Mouse (Mus musculus) left cerebral cortex, adult 2 months (tissue): ENCODE data around the gene Brd2. TPM values are rescaled to one million over a fixed set of nuclear protein-coding genes. Genes with fewer than 3 reads are reported as not detected.
"Not testable (repeated sequence)": the region's sequence is repeated elsewhere in the genome, so short reads cannot be mapped to it uniquely, and the experiment has no call there.

Experiments used
- DNase-seq, 2 experiments: peaks; one replicate each; pipeline ENCODE4 v3.0.0; 2021 to 2022; ENCODE audit warnings: low spot score in 2 of 2, mixed read lengths in 1 of 2; ENCODE audit errors: extremely low spot score in 1 of 2
- H3K27ac ChIP-seq: fragments of 200-600 bp; 2 replicates; pipeline ENCODE4 v1.8.1; 2022
- H3K4me3 ChIP-seq: fragments of 200-600 bp; 2 replicates; pipeline ENCODE4 v1.8.1; 2022
- CTCF ChIP-seq: fragments of 200-600 bp; IDR thresholded peaks from 2 replicates; pipeline ENCODE4 v1.8.1; 2022; ENCODE audit warnings: antibody characterized with exemption, mild to moderate bottlenecking, moderate library complexity
- intact Hi-C: fragments of 180-260 bp; cut with DNase I; formaldehyde crosslinking; loops from one replicate; pipeline ENCODE4 v1.15.1; 2025
- long read RNA-seq, 2 experiments: library from polyadenylated mRNA; stranded (forward); transcript quantifications; one replicate each; pipeline ENCODE4 v2.0.0; 2021; ENCODE audit warnings: borderline mapping rate in 2 of 2
- total RNA-seq, 2 experiments: library from RNA; stranded (reverse); gene quantifications; 2 replicates each; pipeline ENCODE4 v1.2.3; 2021

Brd2 gene
- total RNA-seq = 100 to 1,000 TPM; 177 to 179 TPM
- long read RNA-seq, experiment 1, full-length matches to known transcripts = 4 of 79 reads
- long read RNA-seq, experiment 1, partial matches to known transcripts = 5 of 79 reads
- long read RNA-seq, experiment 1, other reads (novel, unspliced or antisense) = 70 of 79 reads
- long read RNA-seq, experiment 2, full-length matches to known transcripts = 7 of 74 reads
- long read RNA-seq, experiment 2, partial matches to known transcripts = 7 of 74 reads
- long read RNA-seq, experiment 2, other reads (novel, unspliced or antisense) = 60 of 74 reads

DNA sequence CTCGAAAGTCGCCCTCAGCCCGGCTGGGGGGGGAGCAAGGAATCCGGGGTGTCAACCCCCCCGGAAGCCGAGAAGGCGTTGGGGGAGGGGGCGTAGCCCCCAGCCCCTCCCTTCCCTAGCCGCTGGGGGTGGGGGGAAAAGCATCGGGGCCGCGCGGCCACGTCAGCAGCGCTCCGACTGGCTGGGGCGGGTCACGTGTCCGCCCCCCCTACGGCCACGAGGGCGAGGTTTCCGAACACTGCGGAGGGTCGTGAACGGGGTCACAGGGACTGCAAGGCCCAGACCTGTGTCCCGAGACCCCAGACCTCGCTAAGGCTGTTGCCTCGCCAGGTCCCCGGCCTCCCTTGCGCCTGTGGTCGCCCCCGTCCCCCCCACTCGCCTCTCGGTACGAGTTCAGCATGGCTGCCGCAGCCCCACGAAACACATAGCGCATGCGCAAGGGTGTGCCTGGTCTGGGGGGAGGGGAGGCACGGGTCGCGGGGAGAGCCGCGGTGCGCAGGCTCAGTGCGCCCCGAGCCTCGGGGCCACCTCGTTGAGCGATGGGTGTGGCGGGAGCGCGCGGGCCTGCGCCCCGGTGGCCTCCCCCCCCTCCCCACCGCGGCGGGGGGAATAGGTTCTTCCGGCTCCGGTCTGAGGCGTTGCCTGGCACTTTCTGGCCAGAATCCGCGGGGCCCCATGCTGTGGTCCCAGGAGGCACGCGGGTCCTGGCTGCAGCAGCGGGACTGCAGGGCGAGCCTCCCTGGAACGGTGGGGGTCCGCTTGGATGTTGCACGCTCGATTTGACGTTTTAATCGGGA is at the start of gene Brd2:
Gene Brd2, minus strand, starts transcription at position 447 of the 797 bp plus-strand sequence.
- intact Hi-C loops = loop anchor here (5.0 to 10.0 kb wide), 2 partner anchors 465 to 772 kb away; partner anchors contain the start of genes C2, Ehmt2 and Gpsm3
- DNase-seq = peak; percentile 97
- TF ChIP-seq CTCF = peak; percentile 18

DNA sequence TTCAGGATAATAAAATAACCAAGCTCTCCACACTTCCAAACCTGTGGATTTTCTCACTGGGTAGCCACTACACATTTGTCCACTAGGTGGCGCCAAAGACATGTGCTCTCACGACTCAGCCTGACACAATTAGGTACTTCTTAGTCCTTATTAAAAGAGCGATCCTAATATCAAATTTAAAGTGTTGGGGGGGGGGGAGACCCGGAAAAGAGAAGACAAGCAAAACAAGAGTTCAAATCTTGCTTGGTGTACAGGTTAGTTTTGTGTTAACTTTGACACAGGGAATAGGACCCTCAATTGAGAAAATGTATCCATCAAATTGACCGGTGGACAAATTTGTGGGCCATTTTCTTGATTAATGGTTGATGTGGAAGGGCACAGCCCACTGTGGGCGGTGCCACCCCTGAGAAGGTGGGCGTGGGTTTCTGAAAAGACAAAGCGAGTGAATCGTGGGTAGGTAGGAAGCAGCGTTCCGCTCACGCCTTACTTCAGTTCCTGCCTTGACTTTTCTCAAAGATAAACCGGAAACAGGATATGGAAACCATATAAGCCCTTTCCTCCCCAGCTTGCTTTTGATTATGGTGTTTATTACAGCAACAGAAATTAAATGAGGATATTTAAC is 48.6 kb upstream of the Brd2 start:
- Histone ChIP-seq H3K27ac (no peak overlapping the region), H3K4me3 (no peak overlapping the region)
- intact Hi-C loops = loop anchor here (1.0 to 2.0 kb wide), 5 partner anchors 33 to 240 kb away; no protein-coding TSS in a partner anchor
- peak; percentile 73 to 80 for DNase-seq
- TF ChIP-seq CTCF = peak; percentile 91

More for the DNA sequence above, at the start of gene Brd2:
- Histone ChIP-seq H3K27ac (peak within 1 kb of the TSS; percentile 100), H3K4me3 (peak within 1 kb of the TSS; percentile 81)

DNA sequence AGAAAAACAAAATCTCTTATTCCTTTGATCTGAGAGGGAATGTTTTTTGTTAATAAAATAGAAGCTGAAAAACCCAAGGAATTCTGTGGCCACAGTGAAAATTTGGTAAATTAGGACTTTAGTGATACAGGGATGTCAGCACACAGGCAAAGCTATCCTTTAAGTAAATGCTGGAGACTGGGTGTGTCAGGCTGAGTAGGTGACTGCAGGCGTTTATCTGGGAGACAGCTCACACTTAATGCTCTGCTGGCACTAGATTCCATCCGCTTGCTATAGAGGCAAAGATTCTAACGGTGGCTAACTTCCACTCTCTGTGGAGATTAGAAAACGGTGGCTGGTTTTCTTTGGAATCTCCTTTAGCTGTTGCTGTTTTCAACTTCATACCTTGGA is 48.0 kb upstream of the Brd2 start:
- no peak for TF ChIP-seq CTCF
- H3K27ac ChIP-seq = no peak overlapping the region
- DNase-seq = no peak
- no peak overlapping the region for H3K4me3 ChIP-seq
- intact Hi-C loops = loop anchor here (1.0 to 2.0 kb wide), 5 partner anchors 34 to 240 kb away; no protein-coding TSS in a partner anchor

DNA sequence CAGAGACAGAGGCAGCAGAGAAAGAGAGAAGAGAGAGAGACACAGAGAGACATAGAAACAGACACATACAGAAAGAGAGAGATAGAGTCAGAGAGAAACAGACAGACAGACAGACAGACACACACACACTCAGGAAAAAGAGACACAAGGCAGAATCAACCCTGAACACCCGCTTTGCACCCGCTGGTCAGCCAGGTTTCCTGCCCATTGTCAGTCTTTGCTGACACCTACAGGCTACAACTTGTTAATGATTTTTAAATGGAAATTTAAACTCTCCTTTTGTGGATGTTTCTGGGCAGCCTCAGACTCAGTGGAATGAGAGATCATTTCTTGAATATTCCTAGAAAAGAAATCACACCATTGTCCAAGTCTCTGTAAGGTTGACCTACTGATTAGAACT is 46.8 kb upstream of the Brd2 start:
- intact Hi-C loops = loop anchor here (1.0 to 2.0 kb wide), 2 partner anchors 34 to 68 kb away; no protein-coding TSS in a partner anchor
- DNase-seq = no peak
- Histone ChIP-seq H3K4me3 (no peak overlapping the region), H3K27ac (no peak overlapping the region)
- peak; percentile 73 for TF ChIP-seq CTCF

DNA sequence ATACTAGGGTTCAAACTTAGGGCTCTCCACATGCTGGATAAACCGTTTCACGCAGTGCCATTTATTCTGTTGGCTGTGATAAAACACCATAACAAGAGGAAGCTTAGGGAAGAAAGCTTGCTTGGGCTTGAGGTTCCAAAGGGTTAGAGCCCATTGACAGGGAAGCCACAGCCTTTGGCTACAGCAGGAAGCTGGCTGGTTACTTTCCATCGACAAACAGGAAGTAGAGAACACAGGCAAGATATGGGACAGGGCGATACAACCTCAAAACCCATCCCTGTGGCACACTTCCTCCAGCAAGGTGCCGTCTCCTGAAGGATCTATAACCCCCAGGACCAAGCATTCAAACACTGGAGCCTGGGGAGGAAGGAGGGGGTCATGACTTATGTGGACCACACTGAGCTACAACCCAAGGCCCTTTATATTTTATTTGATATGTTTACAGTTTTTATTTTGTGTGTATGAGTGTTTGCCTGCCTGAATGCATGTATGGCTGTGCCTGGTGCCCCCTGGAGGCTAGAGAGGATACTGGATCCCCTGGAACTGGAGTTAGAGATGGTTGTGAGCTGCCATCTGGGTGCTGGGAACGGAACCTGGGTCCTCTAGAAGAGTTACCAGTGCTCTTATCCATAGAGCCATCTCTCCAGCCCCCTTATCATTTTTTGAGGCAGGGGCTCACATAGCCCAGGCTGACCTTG is 42.7 kb upstream of the Brd2 start:
- H3K4me3 ChIP-seq = no peak overlapping the region
- TF ChIP-seq CTCF = peak; percentile 16; the same call in 1 of the 2 replicates
- intact Hi-C loops = no loop called here
- H3K27ac ChIP-seq = no peak overlapping the region
- DNase-seq = no peak

DNA sequence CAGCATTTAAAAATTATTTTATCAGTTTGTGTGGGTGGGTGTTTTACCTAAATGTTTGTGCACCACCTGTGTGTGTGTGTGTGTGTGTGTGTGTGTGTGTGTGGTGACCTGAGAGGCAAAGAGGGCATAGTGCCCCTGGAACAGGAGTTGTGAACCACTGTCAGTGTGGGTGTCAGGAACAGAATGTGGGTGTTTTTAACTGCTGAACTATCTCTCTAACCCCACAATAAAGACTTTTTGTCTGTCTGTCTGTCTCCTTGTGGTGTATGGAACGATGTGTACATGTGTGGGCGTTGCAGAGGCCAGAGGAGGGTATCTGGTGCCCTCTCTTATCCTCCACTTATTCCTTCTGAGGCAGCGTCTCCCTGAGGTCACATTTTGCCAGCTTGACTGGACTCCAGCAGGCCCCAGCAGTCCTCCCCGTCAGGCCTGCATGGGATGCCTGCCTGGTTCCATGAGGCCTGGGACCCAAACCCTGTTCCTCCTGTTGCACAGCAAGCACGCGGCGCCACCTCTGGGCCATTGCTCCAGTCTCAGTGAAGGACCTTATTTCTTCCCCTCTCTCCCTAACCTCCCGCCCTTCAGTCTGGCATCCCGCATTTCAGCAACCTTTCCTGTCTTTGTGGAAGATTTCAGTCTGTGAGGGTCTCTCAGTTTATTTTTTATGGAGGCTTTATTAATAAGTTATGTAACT is 41.9 kb upstream of the Brd2 start:
- Histone ChIP-seq H3K4me3 (no peak overlapping the region), H3K27ac (no peak overlapping the region)
- DNase-seq = no peak
- peak; percentile 20; the same call in 1 of the 2 replicates for TF ChIP-seq CTCF
- intact Hi-C loops = no loop called here

DNA sequence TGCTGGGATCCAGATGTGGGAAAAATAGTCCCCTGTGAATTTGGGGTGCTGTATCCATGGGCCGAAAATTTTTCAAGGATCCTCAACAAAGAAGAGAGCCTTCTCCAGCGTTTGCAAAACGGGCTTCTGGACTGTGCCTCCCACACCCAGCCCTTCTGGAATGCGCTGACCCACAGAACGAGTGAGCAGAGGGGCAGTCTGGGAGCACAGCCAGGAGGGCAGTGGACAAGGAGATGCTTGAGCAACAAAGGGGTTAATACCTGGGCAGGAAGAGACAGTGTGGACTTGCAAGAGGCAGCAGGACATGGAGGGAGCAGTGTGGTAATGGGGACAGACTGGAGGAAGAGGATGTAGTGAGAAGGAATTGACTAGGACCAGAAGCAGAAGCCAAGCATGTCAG is 33.1 kb upstream of the Brd2 start:
- no peak overlapping the region for H3K27ac ChIP-seq
- intact Hi-C loops = no loop called here
- H3K4me3 ChIP-seq = no peak overlapping the region
- no peak for TF ChIP-seq CTCF
- no peak for DNase-seq

DNA sequence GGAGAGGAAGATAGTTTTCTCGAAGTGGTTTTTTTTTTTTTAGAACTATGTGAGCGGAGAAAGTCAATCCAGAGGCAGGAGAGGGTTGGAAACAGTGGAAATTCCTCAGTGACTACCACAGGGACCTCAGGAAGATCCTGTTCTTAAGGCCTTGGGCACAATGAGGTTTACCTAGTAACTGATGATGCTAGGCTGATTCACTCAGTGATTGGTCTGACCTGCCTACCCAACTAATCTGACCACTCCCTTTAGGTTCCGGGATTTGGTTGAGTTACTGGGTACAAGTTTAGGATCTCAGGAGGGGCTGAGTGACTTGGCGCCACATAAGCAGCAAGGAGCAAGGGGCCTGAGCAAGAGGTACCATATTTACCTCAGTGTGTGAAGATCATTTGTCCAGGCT is 30.5 kb upstream of the Brd2 start, which contains the start of gene H2-DMb1:
Gene H2-DMb1, plus strand, starts transcription at position 150 of the 400 bp plus-strand sequence.
- intact Hi-C loops = no loop called here
- TF ChIP-seq CTCF = no peak
- Histone ChIP-seq H3K4me3 (no peak within 1 kb of the TSS), H3K27ac (no peak within 1 kb of the TSS)
- DNase-seq = peak in 1 of 2 experiments; percentile 54

DNA sequence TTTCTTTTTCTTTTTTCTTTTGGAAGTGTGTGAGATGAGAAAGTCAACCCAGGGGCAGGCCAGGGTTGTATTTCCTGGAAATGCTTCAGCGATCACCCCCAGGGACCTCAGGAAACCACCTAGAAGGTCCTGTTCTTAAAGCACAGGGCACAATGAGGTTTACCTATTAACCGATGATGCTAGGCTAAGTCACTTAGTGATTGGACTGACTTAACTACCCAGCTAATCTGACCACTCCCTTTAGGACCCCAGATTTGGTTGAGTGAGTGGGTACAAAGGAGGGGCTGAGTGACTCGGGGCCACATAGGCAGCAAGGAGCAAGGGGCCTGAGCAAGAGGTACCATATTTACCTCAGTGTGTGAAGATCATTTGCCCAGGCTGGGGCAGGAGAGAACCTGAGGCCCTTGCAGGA is 22.5 kb upstream of the Brd2 start:
- DNase-seq = no peak
- TF ChIP-seq CTCF = no peak
- Histone ChIP-seq H3K4me3 (no peak overlapping the region), H3K27ac (no peak overlapping the region)
- intact Hi-C loops = no loop called here

DNA sequence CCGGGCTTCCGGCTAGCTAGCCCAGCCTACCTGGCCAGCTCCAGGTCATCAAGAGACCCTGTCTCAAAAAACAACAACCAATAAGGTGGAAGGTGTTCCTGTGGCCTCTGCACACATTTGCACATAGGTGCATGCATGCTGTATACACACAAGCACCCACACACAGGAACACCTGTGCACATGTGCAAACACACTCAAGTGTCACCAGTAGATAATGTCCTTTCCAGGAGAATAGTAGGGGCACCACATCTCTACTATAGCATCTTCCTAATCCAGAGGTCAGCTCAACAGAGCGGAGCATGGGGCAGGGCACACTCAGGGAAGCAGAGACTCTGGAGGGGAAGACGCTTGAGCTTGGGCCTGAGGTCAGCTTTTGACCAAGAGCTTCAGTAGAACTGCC is 21.8 kb upstream of the Brd2 start:
- DNase-seq, intact Hi-C loops, H3K27ac ChIP-seq, H3K4me3 ChIP-seq: not testable (repeated sequence)

DNA sequence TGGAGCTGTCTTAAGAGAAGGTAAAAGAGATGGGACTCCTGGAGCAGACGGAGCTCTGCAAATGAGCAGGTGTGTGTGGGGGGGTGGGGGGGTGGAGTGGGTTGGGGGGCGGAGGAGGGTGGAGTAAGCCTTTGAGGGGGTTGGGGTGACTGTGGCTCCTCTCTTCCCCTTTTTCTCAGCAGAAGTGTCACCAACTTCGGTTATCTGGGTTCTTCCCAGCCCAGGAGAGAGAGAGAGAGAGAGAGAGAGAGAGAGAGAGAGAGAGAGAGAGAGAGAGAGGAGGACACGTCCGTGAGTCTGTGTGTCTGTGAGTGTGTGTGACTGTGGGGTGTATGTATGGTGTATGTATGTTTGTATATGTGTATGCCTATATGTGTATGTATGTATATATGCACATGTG is 21.0 kb upstream of the Brd2 start:
- DNase-seq = no peak
- intact Hi-C loops = no loop called here
- Histone ChIP-seq H3K27ac (no peak overlapping the region), H3K4me3 (no peak overlapping the region)
- TF ChIP-seq CTCF = no peak
